Mouse (Mus musculus) cerebellum, adult 9-10 months (tissue): ENCODE measurements around the gene Rhebl1.

Source experiments
- DNase-seq: peaks from one replicate; pipeline ENCODE4 v3.0.0; 2022

Gene Rhebl1

GRCm38 (mm10) chr15:98849165-98849564 lies 45.2 kb downstream of the Rhebl1 start:
- no peak for DNase-seq

- no peak for DNase-seq
These were observed 48.2 kb downstream of the Rhebl1 start for GRCm38 (mm10) chr15:98846140-98846539.

GRCm38 (mm10) chr15:98845149-98845548 lies 49.2 kb downstream of the Rhebl1 start:
- no peak for DNase-seq

GRCm38 (mm10) chr15:98843595-98844223 lies 50.6 kb downstream of the Rhebl1 start:
- DNase-seq, result no peak

GRCm38 (mm10) chr15:98839671-98840585 lies 54.4 kb downstream of the Rhebl1 start:
- no peak for DNase-seq

- DNase-seq, result no peak
These were observed 55.2 kb downstream of the Rhebl1 start for GRCm38 (mm10) chr15:98839161-98839560.

GRCm38 (mm10) chr15:98837743-98838103 lies 56.6 kb downstream of the Rhebl1 start:
- DNase-seq, result no peak

GRCm38 (mm10) chr15:98837006-98837742 lies 57.2 kb downstream of the Rhebl1 start:
- DNase-seq, result no peak

GRCm38 (mm10) chr15:98835291-98835690 lies 59.0 kb downstream of the Rhebl1 start:
- no peak for DNase-seq

GRCm38 (mm10) chr15:98834059-98834458 lies 60.3 kb downstream of the Rhebl1 start:
- DNase-seq, result no peak

GRCm38 (mm10) chr15:98833281-98833680 lies 61.1 kb downstream of the Rhebl1 start:
- no peak for DNase-seq

GRCm38 (mm10) chr15:98832161-98833058 lies 61.9 kb downstream of the Rhebl1 start:
- no peak for DNase-seq

- no peak for DNase-seq
These were observed 62.7 kb downstream of the Rhebl1 start for GRCm38 (mm10) chr15:98831684-98832035.

- DNase-seq, result peak; percentile 93
These were observed 63.3 kb downstream of the Rhebl1 start, which contains the start of gene Prkag1 for GRCm38 (mm10) chr15:98830736-98831683. Gene Prkag1, minus strand, starts transcription at chr15:98831521.
